Mouse (Mus musculus) MEL (cell line): Measurements from ENCODE around the gene Trmt1. TPM values are rescaled to one million over a fixed set of nuclear protein-coding genes. Genes with fewer than 3 reads are reported as not detected.
A peak's percentile ranks its signal among the peaks of the same experiment; 100 is the strongest.

Source experiments
- DNase-seq: peaks from one replicate; pipeline ENCODE4 v3.0.0; 2011; ENCODE audit warnings: low read depth, low spot score
- H3K27ac ChIP-seq: 2 replicates; pipeline ENCODE4 v1.5.1; 2012; ENCODE audit warnings: low read depth, mild to moderate bottlenecking, control low read depth, low read length, moderate library complexity; ENCODE audit not compliant: control insufficient read depth
- H3K27me3 ChIP-seq, 2 experiments: fragments of 150-350 bp in 1 of 2; sonication (generic) in 1 of 2; 2 replicates each; pipeline ENCODE4 v1.6.1; 2012; ENCODE audit warnings: low read length in 2 of 2, mild to moderate bottlenecking in 2 of 2, improper control_type of control experiment in 1 of 2, moderate library complexity in 1 of 2; ENCODE audit not compliant: insufficient read depth in 2 of 2, control insufficient read depth in 1 of 2
- H3K36me3 ChIP-seq, 2 experiments: 2 replicates each; pipeline ENCODE4 v1.6.1; 2012 to 2014; ENCODE audit warnings: low read length in 2 of 2, improper control_type of control experiment in 1 of 2, inconsistent platforms in 1 of 2, mild to moderate bottlenecking in 1 of 2; ENCODE audit not compliant: insufficient read depth in 2 of 2, control insufficient read depth in 1 of 2
- H3K4me1 ChIP-seq, 2 experiments: fragments of 150-350 bp in 1 of 2; sonication (generic) in 1 of 2; 2 replicates each; pipeline ENCODE4 v1.6.1; 2012; ENCODE audit warnings: low read length in 2 of 2, improper control_type of control experiment in 1 of 2, mild to moderate bottlenecking in 1 of 2; ENCODE audit not compliant: insufficient read depth in 2 of 2, control insufficient read depth in 1 of 2
- H3K4me3 ChIP-seq, 2 experiments: fragments of 150-350 bp in 1 of 2; sonication (generic) in 1 of 2; 2 replicates each; pipeline ENCODE4 v1.5.1; 2012; ENCODE audit warnings: low read depth in 2 of 2, low read length in 2 of 2, mild to moderate bottlenecking in 2 of 2, moderate library complexity in 2 of 2, control low read depth in 1 of 2, improper control_type of control experiment in 1 of 2; ENCODE audit not compliant: control insufficient read depth in 1 of 2, insufficient read depth in 1 of 2
- H3K79me2 ChIP-seq: 2 replicates; pipeline ENCODE4 v1.6.1; 2012; ENCODE audit warnings: mild to moderate bottlenecking, low read length, moderate library complexity; ENCODE audit not compliant: control insufficient read depth, poor library complexity, insufficient read depth
- H3K9ac ChIP-seq: 2 replicates; pipeline ENCODE4 v1.6.1; 2012; ENCODE audit warnings: low read depth, mild to moderate bottlenecking, control low read depth, low read length, moderate library complexity; ENCODE audit not compliant: control insufficient read depth, poor library complexity, severe bottlenecking
- H3K9me3 ChIP-seq: fragments of 150-350 bp; sonication (generic); replicated peaks from 2 replicates; pipeline ENCODE4 v1.6.1; 2012; ENCODE audit warnings: mild to moderate bottlenecking, low read length, improper control_type of control experiment, moderate library complexity; ENCODE audit not compliant: insufficient read depth
- BHLHE40 ChIP-seq: IDR thresholded peaks from 2 replicates; pipeline ENCODE4 v1.6.1; 2012; ENCODE audit warnings: low read depth, mild to moderate bottlenecking, inconsistent platforms, low read length, improper control_type of control experiment, borderline replicate concordance
- CHD1 ChIP-seq: IDR thresholded peaks from 2 replicates; pipeline ENCODE4 v1.6.1; 2012; ENCODE audit warnings: low read depth, mild to moderate bottlenecking, inconsistent platforms, low read length, improper control_type of control experiment
- CTCF ChIP-seq, 3 experiments: IDR thresholded peaks in 2 of 3; conservative IDR thresholded peaks in 1 of 3; 2 replicates each; pipeline ENCODE4 v1.5.1; 2011 to 2012; ENCODE audit warnings: low read length in 3 of 3, low read depth in 2 of 3, mild to moderate bottlenecking in 2 of 3, improper control_type of control experiment in 1 of 3, inconsistent platforms in 1 of 3, mixed read lengths in 1 of 3, moderate library complexity in 1 of 3; ENCODE audit not compliant: control insufficient read depth in 1 of 3, insufficient read depth in 1 of 3, poor library complexity in 1 of 3, severe bottlenecking in 1 of 3
- ELF1 ChIP-seq: IDR thresholded peaks from 2 replicates; pipeline ENCODE4 v1.6.1; 2014; ENCODE audit warnings: low read depth, mild to moderate bottlenecking, inconsistent platforms, low read length, improper control_type of control experiment, moderate library complexity
- EP300 ChIP-seq, 2 experiments: IDR thresholded peaks; 2 replicates each; pipeline ENCODE4 v1.6.1; 2011; ENCODE audit warnings: improper control_type of control experiment in 2 of 2, low read length in 2 of 2, low read depth in 1 of 2, mild to moderate bottlenecking in 1 of 2
- GATA1 ChIP-seq: IDR thresholded peaks from 2 replicates; pipeline ENCODE4 v1.6.1; 2011; ENCODE audit warnings: low read depth, low read length, improper control_type of control experiment
- MAX ChIP-seq: IDR thresholded peaks from 2 replicates; pipeline ENCODE4 v1.6.1; 2011; ENCODE audit warnings: low read length, improper control_type of control experiment
- MEF2A ChIP-seq: IDR thresholded peaks from 2 replicates; pipeline ENCODE4 v1.6.1; 2014; ENCODE audit warnings: low read depth, mild to moderate bottlenecking, inconsistent platforms, low read length, improper control_type of control experiment; ENCODE audit not compliant: poor library complexity, insufficient replicate concordance, severe bottlenecking; ENCODE audit errors: extremely low read depth
- MXI1 ChIP-seq: IDR thresholded peaks from 2 replicates; pipeline ENCODE4 v1.6.1; 2011; ENCODE audit warnings: mild to moderate bottlenecking, low read depth, low read length, improper control_type of control experiment
- MYB ChIP-seq: IDR thresholded peaks from 2 replicates; pipeline ENCODE4 v1.6.1; 2011; ENCODE audit warnings: mild to moderate bottlenecking, low read depth, low read length, improper control_type of control experiment
- MYC ChIP-seq: IDR thresholded peaks from 2 replicates; pipeline ENCODE4 v1.6.1; 2011; ENCODE audit warnings: low read depth, mild to moderate bottlenecking, low read length, improper control_type of control experiment, moderate library complexity
- POLR2A ChIP-seq, 2 experiments: IDR thresholded peaks; 2 replicates each; pipeline ENCODE4 v1.6.1; 2011 to 2012; ENCODE audit warnings: low read length in 2 of 2, mild to moderate bottlenecking in 2 of 2, control low read depth in 1 of 2, improper control_type of control experiment in 1 of 2, low read depth in 1 of 2, moderate library complexity in 1 of 2; ENCODE audit not compliant: control insufficient read depth in 1 of 2, insufficient read depth in 1 of 2, poor library complexity in 1 of 2
- POLR2AphosphoS5 ChIP-seq: IDR thresholded peaks from 2 replicates; pipeline ENCODE4 v1.6.1; 2012; ENCODE audit warnings: low read depth, borderline replicate concordance, mild to moderate bottlenecking, inconsistent platforms, low read length, moderate library complexity, mixed read lengths
- RAD21 ChIP-seq: IDR thresholded peaks from 2 replicates; pipeline ENCODE4 v1.6.1; 2011; ENCODE audit warnings: mild to moderate bottlenecking, low read depth, low read length, improper control_type of control experiment
- SIN3A ChIP-seq: IDR thresholded peaks from 2 replicates; pipeline ENCODE4 v1.6.1; 2012; ENCODE audit warnings: low read length, improper control_type of control experiment, inconsistent platforms
- SMC3 ChIP-seq: IDR thresholded peaks from 2 replicates; pipeline ENCODE4 v1.6.1; 2011; ENCODE audit warnings: low read depth, low read length, improper control_type of control experiment
- TBP ChIP-seq: IDR thresholded peaks from 2 replicates; pipeline ENCODE4 v1.8.0; 2011; ENCODE audit warnings: low read depth, low read length, improper control_type of control experiment
- UBTF ChIP-seq: IDR thresholded peaks from 2 replicates; pipeline ENCODE4 v1.6.1; 2012; ENCODE audit warnings: low read depth, mild to moderate bottlenecking, inconsistent platforms, low read length, improper control_type of control experiment, moderate library complexity, borderline replicate concordance; ENCODE audit not compliant: insufficient read depth
- USF2 ChIP-seq, 2 experiments: IDR thresholded peaks; 2 replicates each; pipeline ENCODE4 v1.6.1; 2011 to 2012; ENCODE audit warnings: improper control_type of control experiment in 2 of 2, low read length in 2 of 2, borderline replicate concordance in 1 of 2, inconsistent platforms in 1 of 2, low read depth in 1 of 2, mild to moderate bottlenecking in 1 of 2; ENCODE audit not compliant: insufficient read depth in 1 of 2
- ZC3H11A ChIP-seq: IDR thresholded peaks from 2 replicates; pipeline ENCODE4 v1.6.1; 2012; ENCODE audit warnings: low read depth, mild to moderate bottlenecking, inconsistent platforms, low read length, improper control_type of control experiment
- polyA plus RNA-seq, 2 experiments: library from polyadenylated mRNA; stranded (reverse) in 1 of 2; unstranded in 1 of 2; fragments of >175 nt in 1 of 2; fragments of >200 nt in 1 of 2; gene quantifications; 2 replicates each; pipeline versions ENCODE4 v1.2.1 to v1.2.4; 2012; ENCODE audit warnings: low replicate concordance in 2 of 2, low read depth in 1 of 2; ENCODE audit not compliant: insufficient read length in 2 of 2, insufficient read depth in 1 of 2, missing spikeins in 1 of 2
- total RNA-seq: library from RNA; depleted of rRNA; stranded (reverse); fragments of 300-350 nt; gene quantifications from 2 replicates; pipeline ENCODE4 v1.2.3, GENCODE M21; 2012

Trmt1 gene
- total and polyA plus RNA-seq, 3 experiments = 183 to 221 TPM; not detected in 1

GRCm38 (mm10) chr8:84697166-84698130, 11.3 kb downstream of the Trmt1 start (continued):
- no peak; a peak in 1 of 4 replicates for TF ChIP-seq POLR2A (IDR thresholded peaks at IDR 0.05; ENCODE audit: control insufficient read depth in 1 of 2, insufficient read depth in 1 of 2, low read depth in 1 of 2, low read length in 2 of 2, poor library complexity in 1 of 2)
- TF ChIP-seq MAX = peak; percentile 58; the same call in 1 of the 2 replicates
- TF ChIP-seq TBP = no peak
- TF ChIP-seq ZC3H11A = peak; percentile 56

- no peaks in the 10 kb centered on the region for H3K9me3 ChIP-seq
- no peak for TF ChIP-seq MYB
- TF ChIP-seq TBP = no peak
- TF ChIP-seq CHD1 = no peak
- TF ChIP-seq USF2 (IDR thresholded peaks at IDR 0.05; ENCODE audit: borderline replicate concordance in 1 of 2, insufficient read depth in 1 of 2, low read depth in 1 of 2, low read length in 2 of 2) = no peak
- TF ChIP-seq RAD21 = no peak
- no peak for TF ChIP-seq GATA1
- TF ChIP-seq SIN3A = no peak
- no peak for TF ChIP-seq SMC3
- TF ChIP-seq CTCF (IDR thresholded peaks at IDR 0.05 in 2 of 3, conservative IDR thresholded peaks at IDR 0.05 in 1 of 3; ENCODE audit: control insufficient read depth in 1 of 3, insufficient read depth in 1 of 3, low read depth in 2 of 3, low read length in 3 of 3, poor library complexity in 1 of 3, severe bottlenecking in 1 of 3) = no peak
- no peak for TF ChIP-seq MEF2A
- TF ChIP-seq MYC = no peak
- TF ChIP-seq UBTF = no peak
- TF ChIP-seq EP300 (IDR thresholded peaks at IDR 0.05; ENCODE audit: low read depth in 1 of 2, low read length in 2 of 2) = no peak
- TF ChIP-seq MXI1 = no peak
- no peak for TF ChIP-seq BHLHE40
- no peak for TF ChIP-seq POLR2AphosphoS5
- TF ChIP-seq ELF1 = no peak
- H3K4me3 ChIP-seq = no peak overlapping the region
- H3K36me3 ChIP-seq = peaks cover 0 to 12% of the 10 kb centered on the region in 2 experiments; a peak in 3 of 4 replicates
- DNase-seq = no peak
- H3K27ac ChIP-seq = no peak overlapping the region
- peaks cover 17% of the 10 kb centered on the region for H3K79me2 ChIP-seq
- no peak overlapping the region for H3K9ac ChIP-seq
- peaks cover 6 to 20% of the 10 kb centered on the region in 2 experiments for H3K4me1 ChIP-seq
- no peaks in the 10 kb centered on the region for H3K27me3 ChIP-seq
Observed at GRCm38 (mm10) chr8:84698288-84698687, 12.2 kb downstream of the Trmt1 start.
